Mouse (Mus musculus) midbrain, embryonic 11.5 days (tissue): ENCODE results near the gene Pkp3. TPM values are rescaled to one million over a fixed set of nuclear protein-coding genes. Genes with fewer than 3 reads are reported as not detected.

ENCODE experiments used
- ATAC-seq: fragments of 200-750 bp; cut with Nextera tagmentation; 2 replicates; pipeline ENCODE4 v1.8.0; 2017; ENCODE audit warnings: moderate TSS enrichment, moderate library complexity; ENCODE audit not compliant: low FRiP score
- DNase-seq: peaks from one replicate; pipeline ENCODE4 v3.0.0; 2015; ENCODE audit warnings: low spot score; ENCODE audit errors: missing footprints
- H3K27ac ChIP-seq: fragments of 300-500 bp; sonication (generic); 2 replicates; pipeline ENCODE4 v1.5.1; 2014; ENCODE audit warnings: low read depth, low read length
- H3K27me3 ChIP-seq: fragments of 300-500 bp; sonication (generic); 2 replicates; pipeline ENCODE4 v1.6.1; 2014; ENCODE audit warnings: mild to moderate bottlenecking, low read length, moderate library complexity, mixed read lengths; ENCODE audit not compliant: control insufficient read depth, insufficient read depth
- H3K36me3 ChIP-seq: fragments of 300-500 bp; sonication (generic); 2 replicates; pipeline ENCODE4 v1.6.1; 2014; ENCODE audit warnings: mild to moderate bottlenecking, low read length, moderate library complexity, mixed read lengths; ENCODE audit not compliant: control insufficient read depth, insufficient read depth
- H3K4me1 ChIP-seq: fragments of 300-500 bp; sonication (generic); 2 replicates; pipeline ENCODE4 v1.6.1; 2014; ENCODE audit warnings: low read length; ENCODE audit not compliant: control insufficient read depth, insufficient read depth
- H3K4me2 ChIP-seq: fragments of 300-500 bp; sonication (generic); 2 replicates; pipeline ENCODE4 v1.6.1; 2014; ENCODE audit warnings: mild to moderate bottlenecking, moderate library complexity
- H3K4me3 ChIP-seq: fragments of 300-500 bp; sonication (generic); 2 replicates; pipeline ENCODE4 v1.5.1; 2014; ENCODE audit warnings: low read depth, low read length
- H3K9ac ChIP-seq: fragments of 300-500 bp; sonication (generic); 2 replicates; pipeline ENCODE4 v1.6.1; 2014; ENCODE audit warnings: low read length
- H3K9me3 ChIP-seq: fragments of 300-500 bp; sonication (generic); 2 replicates; pipeline ENCODE4 v1.6.1; 2016; ENCODE audit warnings: low read length; ENCODE audit not compliant: control insufficient read depth
- WGBS: fragments of 180-500 bp; shearing (Covaris S2); extraction: QIAGEN DNeasy Blood & Tissue Kit; methylation state at CpG from one replicate; pipeline ENCODE4 v1.1.7; 2014; 5-methylcytosine and 5-hydroxymethylcytosine counted together
- polyA plus RNA-seq: library from polyadenylated mRNA; unstranded; fragments of >200 nt; fragmentation: Nextera tagmentation; extraction: Ambion mirVana; gene quantifications from 2 replicates; pipeline ENCODE4 v1.2.1, GENCODE M21; 2014

Pkp3 gene
- polyA plus RNA-seq, 1 experiment from 2014 or later: 0.82 TPM

DNA sequence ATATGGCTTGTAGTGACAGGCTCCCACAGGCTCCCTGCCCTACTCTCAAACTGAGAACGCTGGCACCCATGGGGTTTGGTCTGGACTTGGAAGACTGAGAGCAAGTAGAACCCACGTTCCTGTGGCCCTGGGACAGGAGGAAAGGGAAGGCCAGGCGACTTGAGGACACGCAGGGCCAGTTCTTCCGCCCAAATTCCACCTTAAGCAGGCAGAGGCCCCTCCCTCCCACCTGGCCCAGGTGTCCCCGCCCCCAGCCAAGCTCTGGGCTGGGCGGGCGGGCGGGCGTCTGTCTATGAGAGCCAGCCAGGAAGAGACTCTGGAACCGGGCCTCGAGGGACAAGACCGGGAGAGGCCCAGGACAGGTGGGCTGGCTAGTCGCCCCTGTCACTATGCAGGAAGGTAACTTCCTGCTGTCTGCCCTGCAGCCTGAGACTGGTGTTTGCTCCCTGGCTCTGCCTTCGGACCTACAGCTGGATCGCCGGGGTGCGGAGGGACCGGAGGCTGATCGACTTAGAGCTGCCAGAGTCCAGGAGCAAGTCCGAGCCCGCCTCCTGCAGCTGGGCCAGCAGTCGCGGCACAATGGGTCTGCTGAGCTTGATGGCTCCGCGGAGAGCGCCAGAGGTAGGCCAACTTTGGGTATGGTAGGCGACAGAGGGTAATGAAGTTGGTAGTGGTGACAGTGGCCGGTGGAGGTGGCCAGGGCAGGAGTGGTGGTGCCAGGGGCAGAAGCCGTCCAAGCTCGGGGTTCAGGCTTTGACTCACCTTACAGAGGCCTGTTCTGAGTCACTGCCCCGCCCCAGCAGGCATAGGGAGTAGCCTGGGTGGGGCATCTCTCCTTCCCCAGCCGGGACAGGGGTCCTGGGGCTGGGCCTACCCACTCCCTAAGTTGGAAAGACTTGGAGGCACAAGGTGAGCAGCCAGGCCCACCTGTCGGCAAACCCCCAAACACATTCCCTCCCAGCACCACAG is 1.7 kb downstream of the Pkp3 start:
- Histone ChIP-seq H3K27me3 (no peaks in the 10 kb centered on the region; the same call in 1 of the 2 replicates), H3K9ac (no peak overlapping the region), H3K4me3 (no peak overlapping the region), H3K4me1 (no peaks in the 10 kb centered on the region), H3K27ac (no peak overlapping the region), H3K4me2 (no peak overlapping the region), H3K9me3 (no peaks in the 10 kb centered on the region), H3K36me3 (no peaks in the 10 kb centered on the region)
- ATAC-seq: no peak
- WGBS: 24% methylated on average over 34 of the region's 34 CpGs
- no peak for DNase-seq

DNA sequence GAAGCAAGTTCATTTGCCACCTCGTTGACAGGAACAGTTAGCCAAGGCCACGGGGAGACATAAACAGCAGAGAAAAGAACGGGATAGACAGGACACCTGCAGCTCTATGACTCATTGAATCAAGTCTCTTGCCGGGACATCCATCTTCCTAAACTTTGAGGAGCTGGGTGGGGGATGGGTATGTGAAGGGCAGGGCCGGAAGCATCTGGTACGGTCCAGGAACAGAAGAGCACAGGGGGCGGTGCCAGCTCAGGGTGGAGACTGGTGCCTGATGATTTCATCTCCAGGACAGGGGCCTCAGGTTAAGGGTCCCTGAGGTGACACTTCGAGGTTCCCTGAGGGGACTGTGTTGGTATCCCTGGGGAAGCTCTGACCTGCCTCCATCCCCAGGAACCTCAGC is 9.9 kb downstream of the Pkp3 start:
- Histone ChIP-seq H3K4me3 (no peak overlapping the region), H3K9me3 (no peaks in the 10 kb centered on the region), H3K9ac (no peak overlapping the region), H3K27me3 (peaks cover 29% of the 10 kb centered on the region), H3K4me2 (no peak overlapping the region), H3K4me1 (no peaks in the 10 kb centered on the region; the same call in 1 of the 2 replicates), H3K27ac (no peak overlapping the region), H3K36me3 (no peaks in the 10 kb centered on the region)
- DNase-seq: no peak
- WGBS: 42% methylated on average over 8 of the region's 8 CpGs
- no peak for ATAC-seq

- H3K27ac ChIP-seq: no peak overlapping the region
- H3K9me3 ChIP-seq: no peaks in the 10 kb centered on the region
- no peak overlapping the region for H3K9ac ChIP-seq
- no peaks in the 10 kb centered on the region for H3K36me3 ChIP-seq
- no peak overlapping the region; the same call in 1 of the 2 replicates for H3K4me3 ChIP-seq
- H3K4me1 ChIP-seq: no peaks in the 10 kb centered on the region; the same call in 1 of the 2 replicates
- 22% methylated on average over 18 of the region's 18 CpGs for WGBS
- H3K27me3 ChIP-seq: peaks cover 29% of the 10 kb centered on the region
- ATAC-seq (no peak), DNase-seq (peak; percentile 85)
- H3K4me2 ChIP-seq: peak overlapping the region; percentile 23; the same call in 1 of the 2 replicates
Measured at GRCm38 (mm10) chr7:141088473-141088872, 10.5 kb downstream of the Pkp3 start.

GRCm38 (mm10) chr7:141090228-141090627 is 12.2 kb downstream of the Pkp3 start:
- no peak overlapping the region for H3K27ac ChIP-seq
- WGBS: 60% methylated on average over 8 of the region's 8 CpGs
- ATAC-seq (no peak), DNase-seq (no peak)
- H3K4me3 ChIP-seq: no peak overlapping the region
- H3K27me3 ChIP-seq: peaks cover 29% of the 10 kb centered on the region
- no peaks in the 10 kb centered on the region for H3K9me3 ChIP-seq
- no peaks in the 10 kb centered on the region for H3K36me3 ChIP-seq
- no peak overlapping the region for H3K4me2 ChIP-seq
- H3K9ac ChIP-seq: no peak overlapping the region
- no peaks in the 10 kb centered on the region; the same call in 1 of the 2 replicates for H3K4me1 ChIP-seq

GRCm38 (mm10) chr7:141092051-141092735 is 14.2 kb downstream of the Pkp3 start:
- WGBS: 6% methylated on average over 37 of the region's 37 CpGs
- H3K9me3 ChIP-seq: no peaks in the 10 kb centered on the region
- H3K9ac ChIP-seq: peak overlapping the region; percentile 1; the same call in 1 of the 2 replicates
- no peaks in the 10 kb centered on the region for H3K36me3 ChIP-seq
- ATAC-seq (peak; percentile 89), DNase-seq (peak; percentile 94)
- no peak overlapping the region for H3K27ac ChIP-seq
- H3K4me1 ChIP-seq: no peaks in the 10 kb centered on the region; the same call in 1 of the 2 replicates
- peaks cover 29% of the 10 kb centered on the region for H3K27me3 ChIP-seq
- peak overlapping the region; percentile 30 for H3K4me2 ChIP-seq
- H3K4me3 ChIP-seq: no peak overlapping the region

DNA sequence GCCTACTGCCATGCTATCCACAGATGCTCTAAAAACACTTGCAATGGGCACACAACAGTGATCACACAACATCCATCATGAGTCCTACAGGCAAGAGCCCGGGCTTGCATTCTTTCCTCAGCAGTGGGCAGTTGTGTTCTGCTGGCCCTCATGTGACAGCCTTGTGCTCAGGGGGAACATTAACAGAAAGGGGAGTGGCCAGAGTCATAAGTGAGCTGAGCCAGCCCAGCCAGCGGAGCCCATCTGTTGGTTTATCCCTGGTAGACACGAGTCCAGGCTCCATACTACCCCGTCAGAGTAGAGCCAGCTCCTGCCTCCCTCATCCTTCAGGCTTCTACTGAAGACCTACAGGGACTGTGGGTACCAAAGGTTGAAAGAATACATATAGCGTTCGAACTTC is 15.9 kb downstream of the Pkp3 start:
- Histone ChIP-seq H3K27ac (no peak overlapping the region), H3K36me3 (no peaks in the 10 kb centered on the region), H3K4me2 (no peak overlapping the region), H3K4me1 (no peaks in the 10 kb centered on the region; the same call in 1 of the 2 replicates), H3K9me3 (no peaks in the 10 kb centered on the region), H3K9ac (no peak overlapping the region), H3K27me3 (peaks cover 13% of the 10 kb centered on the region), H3K4me3 (no peak overlapping the region)
- ATAC-seq (no peak), DNase-seq (no peak)
- WGBS: 89% methylated on average over 6 of the region's 6 CpGs

DNA sequence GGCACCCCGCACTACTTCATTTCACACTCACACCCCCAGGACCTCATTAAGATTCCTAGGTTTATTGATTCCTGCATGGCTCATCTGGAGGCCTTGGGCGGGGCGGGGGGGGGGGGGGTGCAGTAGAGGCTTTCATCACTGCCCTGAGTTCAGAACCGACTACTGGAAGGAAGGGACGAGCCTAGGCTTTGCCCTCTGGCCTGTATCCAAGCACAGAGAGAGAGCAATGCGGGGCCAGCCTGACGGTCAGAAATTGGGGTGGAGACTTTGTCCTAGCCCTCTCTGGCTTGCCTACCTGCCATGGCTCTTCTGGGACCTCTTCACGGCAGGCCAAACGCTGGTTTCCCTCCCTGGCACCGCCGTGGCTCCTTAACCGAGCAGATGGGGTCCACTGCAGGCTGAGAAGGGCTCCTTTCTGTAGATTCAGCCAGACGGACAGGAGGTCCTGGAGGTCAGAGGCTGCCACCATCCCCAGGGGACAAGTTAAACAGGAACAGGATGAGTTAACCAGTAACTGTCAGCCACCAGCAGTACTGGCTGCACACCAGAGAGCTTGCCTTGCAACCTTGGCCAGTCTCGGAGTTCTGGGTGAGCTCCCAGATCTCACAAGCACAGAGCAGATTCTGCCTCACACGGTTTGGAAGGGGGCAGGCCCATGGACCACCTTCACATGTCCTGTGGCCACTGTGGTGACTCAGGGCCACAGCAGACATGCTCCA is 16.6 kb downstream of the Pkp3 start:
- 77% methylated on average over 15 of the region's 15 CpGs for WGBS
- Histone ChIP-seq H3K4me1 (no peaks in the 10 kb centered on the region; the same call in 1 of the 2 replicates), H3K27me3 (peaks cover 12% of the 10 kb centered on the region), H3K9me3 (no peaks in the 10 kb centered on the region), H3K4me2 (no peak overlapping the region), H3K9ac (no peak overlapping the region), H3K36me3 (no peaks in the 10 kb centered on the region), H3K4me3 (no peak overlapping the region), H3K27ac (no peak overlapping the region)
- no peak for DNase-seq
- ATAC-seq: no peak

GRCm38 (mm10) chr7:141096021-141096420 is 18.0 kb downstream of the Pkp3 start:
- WGBS: 89% methylated on average over 6 of the region's 6 CpGs
- Histone ChIP-seq H3K4me3 (no peak overlapping the region), H3K9ac (no peak overlapping the region), H3K9me3 (no peaks in the 10 kb centered on the region), H3K27ac (no peak overlapping the region), H3K36me3 (no peaks in the 10 kb centered on the region), H3K27me3 (peaks cover 23% of the 10 kb centered on the region), H3K4me2 (no peak overlapping the region), H3K4me1 (peaks cover 5% of the 10 kb centered on the region)
- DNase-seq: no peak
- ATAC-seq: no peak
